Mouse (Mus musculus) thymus, adult 2 months (tissue): ENCODE results near the gene Ppp1r15b.

Experiments
- CTCF ChIP-seq: fragments of 200-500 bp; IDR thresholded peaks from 2 replicates; pipeline ENCODE4 v1.5.1; 2012; ENCODE audit warnings: mild to moderate bottlenecking, control low read depth, low read length, moderate library complexity, borderline replicate concordance; ENCODE audit not compliant: control insufficient read depth, poor library complexity, insufficient read depth; ENCODE audit errors: extremely low read depth
- POLR2A ChIP-seq: fragments of 200-500 bp; IDR thresholded peaks from 2 replicates; pipeline ENCODE4 v1.6.1; 2012; ENCODE audit warnings: mild to moderate bottlenecking, low read length, control low read depth, moderate library complexity; ENCODE audit not compliant: control insufficient read depth, poor library complexity, insufficient read depth; ENCODE audit errors: extremely low read depth

GRCm38 (mm10) chr1:133089415-133089814 is 41.5 kb upstream of the Ppp1r15b start:
- TF ChIP-seq CTCF (no peak), POLR2A (no peak)
